Mouse (Mus musculus): ENCODE data around the gene Plekha7. TPM values are rescaled to one million over a fixed set of nuclear protein-coding genes. Genes with fewer than 3 reads are reported as not detected.

The Plekha7 gene
- polyA plus RNA-seq, 1 experiment from 2014 or later = 7.0 TPM

- no peak overlapping the region for H3K27ac ChIP-seq (replicated peaks; ENCODE audit: low read depth, low read length)
- no peaks in the 10 kb centered on the region for H3K27me3 ChIP-seq (ENCODE audit: control insufficient read depth, insufficient read depth, low read length)
- peaks cover 19% of the 10 kb centered on the region for H3K4me1 ChIP-seq (ENCODE audit: control insufficient read depth, insufficient read depth, low read length)
- no peak overlapping the region for H3K4me2 ChIP-seq (ENCODE audit: low read length)
- H3K9ac ChIP-seq (replicated peaks; ENCODE audit: low read length) = no peak overlapping the region
- H3K9me3 ChIP-seq (ENCODE audit: control insufficient read depth, low read length) = no peaks in the 10 kb centered on the region
- no peak overlapping the region for H3K4me3 ChIP-seq (replicated peaks; ENCODE audit: low read depth, low read length)
- no peak for ATAC-seq (ENCODE audit: low FRiP score, low TSS enrichment)
- no peak for DNase-seq
- WGBS = 81% methylated on average over 4 of the region's 4 CpGs
- no peaks in the 10 kb centered on the region for H3K36me3 ChIP-seq (ENCODE audit: control insufficient read depth, insufficient read depth, low read length)
These were observed 67.8 kb downstream of the Plekha7 start for GRCm38 (mm10) chr7:116240353-116240752.

- H3K4me2 ChIP-seq (ENCODE audit: low read length) = no peak overlapping the region
- ATAC-seq (ENCODE audit: low FRiP score, low TSS enrichment) = no peak
These were observed 69.9 kb downstream of the Plekha7 start for GRCm38 (mm10) chr7:116238320-116238719.

GRCm38 (mm10) chr7:116237157-116237981 lies 70.8 kb downstream of the Plekha7 start:
- peak overlapping the region; percentile 49 for H3K4me3 ChIP-seq (replicated peaks; ENCODE audit: low read depth, low read length)
- no peaks in the 10 kb centered on the region for H3K9me3 ChIP-seq (ENCODE audit: control insufficient read depth, low read length)
- peak overlapping the region; percentile 93 for H3K4me2 ChIP-seq (ENCODE audit: low read length)
- ATAC-seq (ENCODE audit: low FRiP score, low TSS enrichment) = peak; percentile 40; the same call in 1 of the 2 replicates
- no peaks in the 10 kb centered on the region for H3K27me3 ChIP-seq (ENCODE audit: control insufficient read depth, insufficient read depth, low read length)
- H3K27ac ChIP-seq (replicated peaks; ENCODE audit: low read depth, low read length) = 0 out of 2 replicates have a peak overlapping the region, but pooled peaks have one; percentile 32
- DNase-seq = peak; percentile 73
- H3K9ac ChIP-seq (replicated peaks; ENCODE audit: low read length) = peak overlapping the region; percentile 60
- peaks cover 26% of the 10 kb centered on the region for H3K4me1 ChIP-seq (ENCODE audit: control insufficient read depth, insufficient read depth, low read length)
- WGBS = 1% methylated on average over 69 of the region's 69 CpGs
- no peaks in the 10 kb centered on the region for H3K36me3 ChIP-seq (ENCODE audit: control insufficient read depth, insufficient read depth, low read length)

More at GRCm38 (mm10) chr7:116238320-116238719, 69.9 kb downstream of the Plekha7 start:
- Histone ChIP-seq H3K27me3 (ENCODE audit: control insufficient read depth, insufficient read depth, low read length) (no peaks in the 10 kb centered on the region), H3K27ac (replicated peaks; ENCODE audit: low read depth, low read length) (no peak overlapping the region), H3K36me3 (ENCODE audit: control insufficient read depth, insufficient read depth, low read length) (no peaks in the 10 kb centered on the region), H3K4me1 (ENCODE audit: control insufficient read depth, insufficient read depth, low read length) (peaks cover 26% of the 10 kb centered on the region), H3K4me3 (replicated peaks; ENCODE audit: low read depth, low read length) (no peak overlapping the region), H3K9ac (replicated peaks; ENCODE audit: low read length) (no peak overlapping the region), H3K9me3 (ENCODE audit: control insufficient read depth, low read length) (no peaks in the 10 kb centered on the region)
- 75% methylated on average over 4 of the region's 4 CpGs for WGBS
- DNase-seq = no peak

GRCm38 (mm10) chr7:116236608-116237007 lies 71.6 kb downstream of the Plekha7 start:
- peak overlapping the region; percentile 60 for H3K9ac ChIP-seq (replicated peaks; ENCODE audit: low read length)
- ATAC-seq (ENCODE audit: low FRiP score, low TSS enrichment) = no peak

GRCm38 (mm10) chr7:116234287-116234806 lies 73.8 kb downstream of the Plekha7 start:
- 52% methylated on average over 7 of the region's 7 CpGs for WGBS
- H3K4me3 ChIP-seq (replicated peaks; ENCODE audit: low read depth, low read length) = no peak overlapping the region
- ATAC-seq (ENCODE audit: low FRiP score, low TSS enrichment) (no peak), DNase-seq (no peak)
- H3K4me1 ChIP-seq (ENCODE audit: control insufficient read depth, insufficient read depth, low read length) = peaks cover 26% of the 10 kb centered on the region
- H3K27me3 ChIP-seq (ENCODE audit: control insufficient read depth, insufficient read depth, low read length) = no peaks in the 10 kb centered on the region
- no peaks in the 10 kb centered on the region for H3K9me3 ChIP-seq (ENCODE audit: control insufficient read depth, low read length)
- H3K4me2 ChIP-seq (ENCODE audit: low read length) = no peak overlapping the region
- no peaks in the 10 kb centered on the region for H3K36me3 ChIP-seq (ENCODE audit: control insufficient read depth, insufficient read depth, low read length)
- no peak overlapping the region for H3K9ac ChIP-seq (replicated peaks; ENCODE audit: low read length)
- H3K27ac ChIP-seq (replicated peaks; ENCODE audit: low read depth, low read length) = no peak overlapping the region

More at GRCm38 (mm10) chr7:116236608-116237007, 71.6 kb downstream of the Plekha7 start:
- Histone ChIP-seq H3K27ac (replicated peaks; ENCODE audit: low read depth, low read length) (no peak overlapping the region), H3K36me3 (ENCODE audit: control insufficient read depth, insufficient read depth, low read length) (no peaks in the 10 kb centered on the region), H3K27me3 (ENCODE audit: control insufficient read depth, insufficient read depth, low read length) (no peaks in the 10 kb centered on the region), H3K4me3 (replicated peaks; ENCODE audit: low read depth, low read length) (peak overlapping the region; percentile 49), H3K4me1 (ENCODE audit: control insufficient read depth, insufficient read depth, low read length) (peaks cover 26% of the 10 kb centered on the region), H3K4me2 (ENCODE audit: low read length) (peak overlapping the region; percentile 93), H3K9me3 (ENCODE audit: control insufficient read depth, low read length) (no peaks in the 10 kb centered on the region)
- DNase-seq = peak; percentile 35
- WGBS = 50% methylated on average over 8 of the region's 8 CpGs

- ATAC-seq (ENCODE audit: low FRiP score, low TSS enrichment) = no peak
- WGBS = 81% methylated on average over 11 of the region's 11 CpGs
These were observed 77.2 kb downstream of the Plekha7 start for GRCm38 (mm10) chr7:116230811-116231609.

GRCm38 (mm10) chr7:116226877-116227282 lies 81.3 kb downstream of the Plekha7 start:
- H3K4me3 ChIP-seq (replicated peaks; ENCODE audit: low read depth, low read length) = no peak overlapping the region
- H3K4me2 ChIP-seq (ENCODE audit: low read length) = no peak overlapping the region
- H3K9me3 ChIP-seq (ENCODE audit: control insufficient read depth, low read length) = no peaks in the 10 kb centered on the region
- 81% methylated on average over 7 of the region's 7 CpGs for WGBS
- H3K27ac ChIP-seq (replicated peaks; ENCODE audit: low read depth, low read length) = no peak overlapping the region
- no peaks in the 10 kb centered on the region for H3K36me3 ChIP-seq (ENCODE audit: control insufficient read depth, insufficient read depth, low read length)
- H3K4me1 ChIP-seq (ENCODE audit: control insufficient read depth, insufficient read depth, low read length) = peaks cover 11% of the 10 kb centered on the region; the same call in 1 of the 2 replicates
- no peak for ATAC-seq (ENCODE audit: low FRiP score, low TSS enrichment)
- no peak overlapping the region for H3K9ac ChIP-seq (replicated peaks; ENCODE audit: low read length)
- no peaks in the 10 kb centered on the region for H3K27me3 ChIP-seq (ENCODE audit: control insufficient read depth, insufficient read depth, low read length)
- peak; percentile 19 for DNase-seq

More at GRCm38 (mm10) chr7:116230811-116231609, 77.2 kb downstream of the Plekha7 start:
- Histone ChIP-seq H3K36me3 (ENCODE audit: control insufficient read depth, insufficient read depth, low read length) (no peaks in the 10 kb centered on the region), H3K9me3 (ENCODE audit: control insufficient read depth, low read length) (no peaks in the 10 kb centered on the region), H3K4me2 (ENCODE audit: low read length) (no peak overlapping the region), H3K9ac (replicated peaks; ENCODE audit: low read length) (no peak overlapping the region), H3K4me3 (replicated peaks; ENCODE audit: low read depth, low read length) (no peak overlapping the region), H3K27me3 (ENCODE audit: control insufficient read depth, insufficient read depth, low read length) (no peaks in the 10 kb centered on the region), H3K4me1 (ENCODE audit: control insufficient read depth, insufficient read depth, low read length) (peaks cover 14% of the 10 kb centered on the region; the same call in 1 of the 2 replicates), H3K27ac (replicated peaks; ENCODE audit: low read depth, low read length) (no peak overlapping the region)
- DNase-seq = no peak

GRCm38 (mm10) chr7:116226316-116226715 lies 81.9 kb downstream of the Plekha7 start:
- Histone ChIP-seq H3K27ac (replicated peaks; ENCODE audit: low read depth, low read length) (no peak overlapping the region), H3K9me3 (ENCODE audit: control insufficient read depth, low read length) (no peaks in the 10 kb centered on the region), H3K4me3 (replicated peaks; ENCODE audit: low read depth, low read length) (no peak overlapping the region), H3K4me2 (ENCODE audit: low read length) (no peak overlapping the region), H3K4me1 (ENCODE audit: control insufficient read depth, insufficient read depth, low read length) (peaks cover 11% of the 10 kb centered on the region; the same call in 1 of the 2 replicates), H3K9ac (replicated peaks; ENCODE audit: low read length) (no peak overlapping the region), H3K27me3 (ENCODE audit: control insufficient read depth, insufficient read depth, low read length) (no peaks in the 10 kb centered on the region), H3K36me3 (ENCODE audit: control insufficient read depth, insufficient read depth, low read length) (no peaks in the 10 kb centered on the region)
- no peak for ATAC-seq (ENCODE audit: low FRiP score, low TSS enrichment)
- 93% methylated on average over 6 of the region's 6 CpGs for WGBS
- DNase-seq = no peak
